Mouse (Mus musculus) CH12.LX (cell line): Measurements from ENCODE around the gene Nfe2l2.

Source experiments
- CHD1 ChIP-seq: IDR thresholded peaks from 2 replicates; pipeline ENCODE4 v1.6.1; 2012; ENCODE audit warnings: low read depth, low read length, improper control_type of control experiment, inconsistent platforms
- CTCF ChIP-seq, 2 experiments: IDR thresholded peaks in 1 of 2; conservative IDR thresholded peaks in 1 of 2; 2 replicates each; pipeline ENCODE4 v1.5.1; 2011 to 2012; ENCODE audit warnings: low read depth in 2 of 2, low read length in 2 of 2, improper control_type of control experiment in 1 of 2, inconsistent platforms in 1 of 2, mild to moderate bottlenecking in 1 of 2, moderate library complexity in 1 of 2
- EP300 ChIP-seq: IDR thresholded peaks from 2 replicates; pipeline ENCODE4 v1.6.1; 2011; ENCODE audit warnings: low read length, improper control_type of control experiment
- KAT2A ChIP-seq: IDR thresholded peaks from 2 replicates; pipeline ENCODE4 v1.6.1; 2012; ENCODE audit warnings: low read length, improper control_type of control experiment, inconsistent platforms; ENCODE audit not compliant: insufficient replicate concordance
- MAX ChIP-seq: IDR thresholded peaks from 2 replicates; pipeline ENCODE4 v1.6.1; 2011; ENCODE audit warnings: low read length, improper control_type of control experiment
- MYC ChIP-seq: IDR thresholded peaks from 2 replicates; pipeline ENCODE4 v1.6.1; 2011; ENCODE audit warnings: low read depth, mild to moderate bottlenecking, improper control_type of control experiment, low read length
- POLR2A ChIP-seq: IDR thresholded peaks from 2 replicates; pipeline ENCODE4 v1.6.1; 2011; ENCODE audit warnings: low read depth, mild to moderate bottlenecking, improper control_type of control experiment, low read length
- POLR2AphosphoS2 ChIP-seq: IDR thresholded peaks from 2 replicates; pipeline ENCODE4 v1.6.1; 2011; ENCODE audit warnings: low read depth, low read length, improper control_type of control experiment
- RAD21 ChIP-seq: IDR thresholded peaks from 2 replicates; pipeline ENCODE4 v1.6.1; 2011; ENCODE audit warnings: low read depth, mild to moderate bottlenecking, low read length, improper control_type of control experiment, moderate library complexity
- SIN3A ChIP-seq: IDR thresholded peaks from 2 replicates; pipeline ENCODE4 v1.6.1; 2012; ENCODE audit warnings: low read length, improper control_type of control experiment, inconsistent platforms
- TBP ChIP-seq: conservative IDR thresholded peaks from 2 replicates; pipeline ENCODE4 v1.6.1; 2011; ENCODE audit warnings: low read depth, low read length, improper control_type of control experiment
- UBTF ChIP-seq: IDR thresholded peaks from 2 replicates; pipeline ENCODE4 v1.6.1; 2012; ENCODE audit warnings: low read depth, mild to moderate bottlenecking, inconsistent platforms, low read length, improper control_type of control experiment, moderate library complexity
- USF1 ChIP-seq: IDR thresholded peaks from 2 replicates; pipeline ENCODE4 v1.6.1; 2014; ENCODE audit warnings: low read depth, mild to moderate bottlenecking, inconsistent platforms, low read length, improper control_type of control experiment
- ZC3H11A ChIP-seq: IDR thresholded peaks from 2 replicates; pipeline ENCODE4 v1.6.1; 2012; ENCODE audit warnings: low read depth, mild to moderate bottlenecking, inconsistent platforms, low read length, improper control_type of control experiment

- TF ChIP-seq RAD21 (no peak), TBP (no peak), MAX (no peak), POLR2AphosphoS2 (no peak), POLR2A (no peak), CTCF (conservative IDR thresholded peaks at IDR 0.05 in 1 of 2, IDR thresholded peaks at IDR 0.05 in 1 of 2; ENCODE audit: low read depth in 2 of 2, low read length in 2 of 2) (no peak), CHD1 (no peak), KAT2A (no peak), EP300 (no peak), MYC (no peak), ZC3H11A (no peak), USF1 (no peak), UBTF (no peak), SIN3A (no peak)
These were observed 71.7 kb downstream of the Nfe2l2 start for GRCm38 (mm10) chr2:75632721-75633181.
